Mouse (Mus musculus) kidney, adult 11 months (tissue): Measurements from ENCODE around the gene Mapk13.
"Not testable (repeated sequence)": the region's sequence is repeated elsewhere in the genome, so short reads cannot be mapped to it uniquely, and the experiment has no call there.

Source experiments
- DNase-seq: peaks from one replicate; pipeline ENCODE4 v3.0.0; 2022

The Mapk13 gene

GRCm38 (mm10) chr17:28815384-28816004, 46.4 kb downstream of the Mapk13 start:
- DNase-seq: no peak

- not testable (repeated sequence) for DNase-seq
Observed at GRCm38 (mm10) chr17:28816326-28816725, 47.2 kb downstream of the Mapk13 start.

- peak; percentile 19 for DNase-seq
Observed at GRCm38 (mm10) chr17:28816875-28817811, 48.0 kb downstream of the Mapk13 start.

- no peak for DNase-seq
Observed at GRCm38 (mm10) chr17:28820189-28820588, 51.1 kb downstream of the Mapk13 start.

GRCm38 (mm10) chr17:28823004-28823745, 54.1 kb downstream of the Mapk13 start:
- DNase-seq: no peak

GRCm38 (mm10) chr17:28823749-28824148, 54.7 kb downstream of the Mapk13 start:
- DNase-seq: no peak

GRCm38 (mm10) chr17:28824896-28825295, 55.8 kb downstream of the Mapk13 start:
- DNase-seq: no peak

GRCm38 (mm10) chr17:28825359-28826041, 56.4 kb downstream of the Mapk13 start:
- DNase-seq: no peak

GRCm38 (mm10) chr17:28827665-28828231, 58.7 kb downstream of the Mapk13 start:
- no peak for DNase-seq

DNA sequence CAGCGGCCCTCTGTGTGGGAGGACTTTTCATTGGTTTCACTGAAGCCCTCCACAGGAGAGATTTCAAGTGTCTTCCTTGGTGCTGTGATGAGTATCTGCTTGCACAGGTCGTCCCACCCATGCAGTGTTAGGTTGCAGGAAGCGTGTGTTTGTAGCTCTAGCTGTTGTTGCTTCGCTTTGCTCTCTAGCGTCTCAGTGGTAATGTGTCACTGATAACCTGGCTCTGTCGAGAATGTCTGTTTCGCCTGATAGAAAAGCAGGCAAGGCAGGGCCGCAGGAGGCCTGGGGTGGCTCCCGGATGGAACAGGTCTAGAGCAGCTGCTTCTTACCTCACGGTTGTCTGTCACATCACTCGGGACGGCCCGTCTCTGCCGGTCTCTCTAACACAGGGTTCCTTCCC, 60.0 kb downstream of the Mapk13 start:
- no peak for DNase-seq
